Mouse (Mus musculus): ENCODE measurements around the gene Myo1e. TPM values are rescaled to one million over a fixed set of nuclear protein-coding genes. Genes with fewer than 3 reads are reported as not detected.
A peak's percentile ranks its signal among the peaks of the same experiment; 100 is the strongest.

The Myo1e gene
- total and polyA plus RNA-seq, 2 experiments: 11.2 to 25.1 TPM

DNA sequence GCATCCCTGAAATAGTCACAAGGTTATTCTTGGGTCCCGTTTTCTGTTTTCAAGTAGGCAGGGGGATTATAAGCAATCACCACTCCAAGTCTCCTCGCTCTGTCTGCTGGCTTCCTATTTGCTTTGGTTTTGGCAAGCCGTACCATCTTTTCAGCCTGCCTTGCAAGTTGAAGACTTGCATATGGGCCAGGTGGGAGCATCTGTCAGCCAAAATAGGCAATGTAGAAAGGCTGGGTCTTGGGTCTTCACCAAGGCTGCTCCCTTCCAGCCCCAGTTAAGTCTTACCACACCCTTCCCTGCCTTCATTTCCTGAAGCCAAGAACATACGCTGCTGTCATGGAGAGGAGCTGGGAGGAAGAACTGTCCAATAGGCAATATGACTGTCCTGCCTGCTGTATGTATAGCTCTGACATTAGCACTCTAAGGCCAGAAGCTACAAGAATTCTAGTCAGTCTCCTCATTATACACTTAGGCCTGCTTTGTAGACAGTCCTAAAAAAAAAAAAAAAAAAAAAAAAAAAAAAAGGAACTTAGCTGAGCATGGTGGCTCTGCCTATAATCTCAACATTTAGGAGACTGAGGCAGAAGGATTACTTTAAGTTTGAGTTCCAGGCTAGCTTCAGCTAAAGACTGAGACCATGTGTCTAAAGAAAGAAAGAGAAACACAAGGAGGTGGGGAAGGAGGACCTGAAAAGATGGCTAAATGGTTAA lies 180.4 kb downstream of the Myo1e start:
- Histone ChIP-seq H3K79me2 (ENCODE audit: control insufficient read depth, insufficient read depth, low read length) (no peaks in the 10 kb centered on the region), H3K36me3 (ENCODE audit: control insufficient read depth, insufficient read depth, low read length) (peaks cover 44% of the 10 kb centered on the region), H3K4me1 (ENCODE audit: control insufficient read depth, insufficient read depth, low read length) (no peaks in the 10 kb centered on the region), H3K27me3 (ENCODE audit: control insufficient read depth, insufficient read depth, low read length) (no peaks in the 10 kb centered on the region), H3K27ac (replicated peaks; ENCODE audit: insufficient read depth, low read depth, low read length) (no peak overlapping the region), H3K9ac (ENCODE audit: low read depth, low read length) (no peak overlapping the region), H3K4me3 (ENCODE audit: insufficient read depth, low read depth, low read length) (no peak overlapping the region)
- no peak for DNase-seq (ENCODE audit: extremely low read depth, low read depth, low spot score)
- TF ChIP-seq POLR2A (IDR thresholded peaks at IDR 0.05; ENCODE audit: extremely low read depth, insufficient read depth, low read length) (no peak), CTCF (IDR thresholded peaks at IDR 0.05; ENCODE audit: low read depth, low read length) (no peak)
- WGBS: 95% methylated on average over 4 of the region's 4 CpGs

DNA sequence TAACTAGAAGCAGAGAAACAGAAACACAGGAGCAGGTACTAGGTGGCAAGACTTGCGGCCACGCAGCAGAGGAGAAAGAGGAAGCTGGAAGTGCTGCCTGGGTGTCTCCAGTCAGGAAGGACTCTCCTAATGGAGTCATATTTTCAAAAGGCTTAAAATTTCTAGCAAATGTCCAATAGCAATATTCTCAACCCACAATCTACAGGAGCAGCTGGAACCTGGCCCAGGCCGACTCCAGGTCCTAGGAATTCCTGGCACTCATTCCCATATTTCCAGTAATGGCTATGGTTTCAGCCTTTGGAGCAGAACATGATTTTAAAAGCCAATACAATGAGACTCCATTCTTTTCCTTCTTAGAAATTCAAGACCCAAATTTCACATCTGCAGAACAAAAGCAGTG lies 182.4 kb downstream of the Myo1e start:
- Histone ChIP-seq H3K79me2 (ENCODE audit: control insufficient read depth, insufficient read depth, low read length) (no peaks in the 10 kb centered on the region), H3K27me3 (ENCODE audit: control insufficient read depth, insufficient read depth, low read length) (no peaks in the 10 kb centered on the region), H3K27ac (replicated peaks; ENCODE audit: insufficient read depth, low read depth, low read length) (no peak overlapping the region), H3K4me3 (ENCODE audit: insufficient read depth, low read depth, low read length) (no peak overlapping the region), H3K4me1 (ENCODE audit: control insufficient read depth, insufficient read depth, low read length) (no peaks in the 10 kb centered on the region), H3K36me3 (ENCODE audit: control insufficient read depth, insufficient read depth, low read length) (peaks cover 38% of the 10 kb centered on the region), H3K9ac (ENCODE audit: low read depth, low read length) (no peak overlapping the region)
- TF ChIP-seq POLR2A (IDR thresholded peaks at IDR 0.05; ENCODE audit: extremely low read depth, insufficient read depth, low read length): no peak
- no peak for TF ChIP-seq CTCF (IDR thresholded peaks at IDR 0.05; ENCODE audit: low read depth, low read length)
- WGBS: 85% methylated on average over 3 of the region's 3 CpGs
- DNase-seq (ENCODE audit: extremely low read depth, low read depth, low spot score): no peak

DNA sequence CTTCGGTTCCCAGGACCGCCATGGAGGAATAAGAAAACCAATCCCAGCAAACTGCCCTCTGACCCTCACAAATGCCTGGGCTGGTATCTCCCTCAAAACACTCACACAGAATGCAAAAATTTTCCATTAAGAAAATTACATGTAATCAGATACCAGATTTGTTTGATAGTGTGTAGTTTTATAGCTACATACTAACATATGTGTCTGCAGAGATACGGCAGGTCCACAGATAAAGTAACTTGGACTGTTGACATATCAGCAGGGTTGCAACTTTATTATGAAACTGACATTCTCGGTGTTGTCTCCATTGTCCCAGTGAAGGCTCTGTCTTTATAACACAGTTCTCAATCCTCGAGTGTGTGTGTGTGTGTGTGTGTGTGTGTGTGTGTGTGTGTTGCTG lies 183.9 kb downstream of the Myo1e start:
- H3K27ac ChIP-seq (replicated peaks; ENCODE audit: insufficient read depth, low read depth, low read length): no peak overlapping the region
- 96% methylated on average over 5 of the region's 5 CpGs for WGBS
- TF ChIP-seq POLR2A (IDR thresholded peaks at IDR 0.05; ENCODE audit: extremely low read depth, insufficient read depth, low read length) (no peak), CTCF (IDR thresholded peaks at IDR 0.05; ENCODE audit: low read depth, low read length) (no peak)
- H3K27me3 ChIP-seq (ENCODE audit: control insufficient read depth, insufficient read depth, low read length): no peaks in the 10 kb centered on the region
- peaks cover 32% of the 10 kb centered on the region for H3K36me3 ChIP-seq (ENCODE audit: control insufficient read depth, insufficient read depth, low read length)
- no peaks in the 10 kb centered on the region for H3K79me2 ChIP-seq (ENCODE audit: control insufficient read depth, insufficient read depth, low read length)
- H3K9ac ChIP-seq (ENCODE audit: low read depth, low read length): no peak overlapping the region
- no peak for DNase-seq (ENCODE audit: extremely low read depth, low read depth, low spot score)
- no peak overlapping the region for H3K4me3 ChIP-seq (ENCODE audit: insufficient read depth, low read depth, low read length)
- no peaks in the 10 kb centered on the region for H3K4me1 ChIP-seq (ENCODE audit: control insufficient read depth, insufficient read depth, low read length)

DNA sequence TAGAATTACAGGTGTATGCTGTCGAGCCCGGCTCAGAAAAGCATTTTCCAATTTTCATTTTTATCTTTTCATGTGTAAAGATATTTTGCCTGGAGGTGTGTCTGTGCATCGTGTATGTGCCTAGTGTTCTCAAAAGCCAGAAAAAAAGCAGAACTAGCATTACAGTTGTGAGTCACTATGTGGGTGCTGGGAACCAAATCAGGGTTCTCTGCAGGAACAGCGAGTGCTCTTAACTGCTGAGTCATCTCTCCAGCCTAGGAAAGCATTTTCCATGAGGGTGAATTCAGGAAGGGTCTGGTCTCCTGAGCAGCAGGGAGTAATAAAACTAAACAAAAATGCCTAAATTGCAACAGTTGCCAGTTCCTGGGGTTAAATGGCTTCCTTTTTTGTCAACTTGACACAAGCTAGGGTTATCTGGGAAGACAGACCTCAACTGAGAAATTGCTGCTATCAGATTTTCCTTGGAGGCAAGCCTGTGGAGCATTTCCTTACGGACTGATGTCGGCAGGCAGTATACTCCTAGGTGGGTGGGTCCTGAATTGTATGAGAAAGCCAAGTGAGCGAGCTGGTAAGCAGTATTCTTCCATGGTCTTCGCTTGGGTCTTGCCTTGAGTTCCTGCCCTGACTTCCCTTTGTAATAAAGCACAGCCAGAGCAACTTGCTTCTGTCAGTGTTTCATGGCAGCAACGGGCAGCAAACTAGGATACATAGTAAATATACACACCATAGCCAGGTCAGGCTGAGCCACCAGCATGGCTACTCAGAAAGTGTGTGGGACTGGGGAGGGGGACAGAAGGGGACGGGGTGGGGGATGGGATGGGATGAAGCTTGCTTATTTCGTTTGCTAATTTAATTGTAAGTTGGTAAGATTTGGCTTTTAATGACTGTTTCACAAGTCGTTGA lies 184.8 kb downstream of the Myo1e start:
- Histone ChIP-seq H3K27ac (replicated peaks; ENCODE audit: insufficient read depth, low read depth, low read length) (no peak overlapping the region), H3K79me2 (ENCODE audit: control insufficient read depth, insufficient read depth, low read length) (no peaks in the 10 kb centered on the region), H3K9ac (ENCODE audit: low read depth, low read length) (no peak overlapping the region), H3K4me3 (ENCODE audit: insufficient read depth, low read depth, low read length) (no peak overlapping the region), H3K36me3 (ENCODE audit: control insufficient read depth, insufficient read depth, low read length) (peaks cover 36% of the 10 kb centered on the region), H3K4me1 (ENCODE audit: control insufficient read depth, insufficient read depth, low read length) (no peaks in the 10 kb centered on the region), H3K27me3 (ENCODE audit: control insufficient read depth, insufficient read depth, low read length) (no peaks in the 10 kb centered on the region)
- TF ChIP-seq CTCF (IDR thresholded peaks at IDR 0.05; ENCODE audit: low read depth, low read length) (no peak), POLR2A (IDR thresholded peaks at IDR 0.05; ENCODE audit: extremely low read depth, insufficient read depth, low read length) (no peak)
- no peak for DNase-seq (ENCODE audit: extremely low read depth, low read depth, low spot score)
- 73% methylated on average over 12 of the region's 12 CpGs for WGBS

DNA sequence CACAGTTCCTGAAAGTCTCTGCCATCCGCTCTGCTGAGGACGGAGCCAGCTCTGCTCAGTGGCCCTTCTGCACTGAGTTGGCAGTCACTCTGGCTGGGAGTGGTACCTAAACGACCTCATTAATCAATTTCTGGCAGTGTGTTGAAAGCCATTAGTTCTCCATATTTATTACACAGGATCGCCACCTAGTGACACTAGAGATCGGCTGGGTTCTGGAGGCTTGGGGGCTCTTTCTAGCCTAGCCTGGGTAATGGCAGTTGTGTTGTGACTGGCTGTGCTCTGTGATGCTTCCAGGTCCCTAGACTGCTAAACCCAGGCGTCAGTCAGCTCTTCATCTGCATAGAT lies 185.4 kb downstream of the Myo1e start:
- no peaks in the 10 kb centered on the region for H3K4me1 ChIP-seq (ENCODE audit: control insufficient read depth, insufficient read depth, low read length)
- H3K4me3 ChIP-seq (ENCODE audit: insufficient read depth, low read depth, low read length): no peak overlapping the region
- no peaks in the 10 kb centered on the region for H3K79me2 ChIP-seq (ENCODE audit: control insufficient read depth, insufficient read depth, low read length)
- WGBS: 21% methylated on average over 6 of the region's 6 CpGs
- no peaks in the 10 kb centered on the region for H3K27me3 ChIP-seq (ENCODE audit: control insufficient read depth, insufficient read depth, low read length)
- no peak overlapping the region for H3K9ac ChIP-seq (ENCODE audit: low read depth, low read length)
- DNase-seq (ENCODE audit: extremely low read depth, low read depth, low spot score): peak; percentile 71
- TF ChIP-seq CTCF (IDR thresholded peaks at IDR 0.05; ENCODE audit: low read depth, low read length): peak; percentile 42; the same call in 1 of the 2 replicates
- no peak for TF ChIP-seq POLR2A (IDR thresholded peaks at IDR 0.05; ENCODE audit: extremely low read depth, insufficient read depth, low read length)
- H3K36me3 ChIP-seq (ENCODE audit: control insufficient read depth, insufficient read depth, low read length): peaks cover 40% of the 10 kb centered on the region
- H3K27ac ChIP-seq (replicated peaks; ENCODE audit: insufficient read depth, low read depth, low read length): no peak overlapping the region
